Mouse (Mus musculus) intestine, embryonic 14.5 days (tissue): ENCODE results near the gene Gpr157. TPM values are rescaled to one million over a fixed set of nuclear protein-coding genes. Genes with fewer than 3 reads are reported as not detected.

Experiments used
- ATAC-seq: fragments of 200-750 bp; cut with Nextera tagmentation; replicated peaks from 2 replicates; pipeline ENCODE4 v1.8.0; 2017; ENCODE audit warnings: low read depth, moderate number of reproducible peaks, moderate TSS enrichment, moderate library complexity; ENCODE audit not compliant: low FRiP score, low TSS enrichment
- DNase-seq: peaks from one replicate; pipeline ENCODE4 v3.0.0-alpha.2; 2018; ENCODE audit warnings: low spot score
- H3K27ac ChIP-seq: fragments of 300-500 bp; sonication (generic); 2 replicates; pipeline ENCODE4 v1.5.1; 2014; ENCODE audit warnings: low read depth, mild to moderate bottlenecking, control low read depth
- H3K27me3 ChIP-seq: fragments of 300-500 bp; sonication (generic); replicated peaks from 2 replicates; pipeline ENCODE4 v1.6.1; 2014; ENCODE audit warnings: low read length, control low read depth; ENCODE audit not compliant: control insufficient read depth, insufficient read depth
- H3K36me3 ChIP-seq: fragments of 300-500 bp; sonication (generic); 2 replicates; pipeline ENCODE4 v1.6.1; 2014; ENCODE audit warnings: low read length, control low read depth; ENCODE audit not compliant: control insufficient read depth, insufficient read depth
- H3K4me1 ChIP-seq: fragments of 300-500 bp; sonication (generic); replicated peaks from 2 replicates; pipeline ENCODE4 v1.6.1; 2014; ENCODE audit warnings: low read length, control low read depth, mixed read lengths; ENCODE audit not compliant: control insufficient read depth, insufficient read depth
- H3K4me2 ChIP-seq: fragments of 300-500 bp; sonication (generic); 2 replicates; pipeline ENCODE4 v1.6.1; 2014; ENCODE audit warnings: low read length
- H3K4me3 ChIP-seq: fragments of 300-500 bp; sonication (generic); 2 replicates; pipeline ENCODE4 v1.5.1; 2014; ENCODE audit warnings: low read depth, low read length, control low read depth, mixed read lengths
- H3K9ac ChIP-seq: fragments of 300-500 bp; sonication (generic); 2 replicates; pipeline ENCODE4 v1.6.1; 2014; ENCODE audit warnings: mild to moderate bottlenecking, low read length
- H3K9me3 ChIP-seq: fragments of 300-500 bp; sonication (generic); 2 replicates; pipeline ENCODE4 v1.6.1; 2016; ENCODE audit warnings: low read length, control low read depth; ENCODE audit not compliant: control insufficient read depth
- WGBS: fragments of 180-500 bp; shearing (Covaris S2); extraction: QIAGEN DNeasy Blood & Tissue Kit; methylation state at CpG from one replicate; pipeline ENCODE4 v1.1.7; 2014; 5-methylcytosine and 5-hydroxymethylcytosine counted together
- polyA plus RNA-seq: library from polyadenylated mRNA; unstranded; fragments of >200 nt; fragmentation: Nextera tagmentation; extraction: Ambion mirVana; gene quantifications from 2 replicates; pipeline ENCODE4 v1.2.1, GENCODE M21; 2014

Gene Gpr157
- polyA plus RNA-seq, 1 experiment from 2014 or later: 0.42 TPM

- no peaks in the 10 kb centered on the region for H3K27me3 ChIP-seq
- DNase-seq (no peak), ATAC-seq (no peak)
- peaks cover 5% of the 10 kb centered on the region; the same call in 1 of the 2 replicates for H3K4me1 ChIP-seq
- H3K4me3 ChIP-seq: no peak overlapping the region
- no peak overlapping the region for H3K4me2 ChIP-seq
- no peak overlapping the region for H3K9ac ChIP-seq
- no peak overlapping the region for H3K27ac ChIP-seq
- no peaks in the 10 kb centered on the region for H3K36me3 ChIP-seq
- H3K9me3 ChIP-seq: no peaks in the 10 kb centered on the region
- 87% methylated on average over 7 of the region's 7 CpGs for WGBS
Observed at GRCm38 (mm10) chr4:150135254-150135653, 48.1 kb downstream of the Gpr157 start.

DNA sequence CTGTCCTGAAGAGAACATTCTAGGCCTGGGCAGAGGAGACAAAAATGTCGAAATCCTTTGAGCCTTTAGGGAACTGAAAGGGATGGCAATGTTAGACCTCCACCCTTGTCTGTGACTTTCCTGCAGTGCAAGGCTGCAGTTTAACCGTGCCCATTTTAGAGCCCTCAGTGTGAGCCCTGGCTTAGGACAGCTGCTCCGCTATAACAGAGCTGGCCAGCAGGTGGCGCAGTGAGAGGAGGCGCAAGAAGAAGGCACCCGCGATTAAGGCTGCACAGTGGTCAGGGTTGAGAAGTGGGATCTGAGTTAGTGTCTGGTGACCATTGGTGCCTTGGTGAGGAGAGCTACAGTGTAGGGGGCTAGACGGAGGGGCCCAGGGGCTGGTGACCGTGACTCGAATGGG lies 49.5 kb downstream of the Gpr157 start:
- Histone ChIP-seq H3K4me2 (no peak overlapping the region), H3K9ac (no peak overlapping the region), H3K4me3 (no peak overlapping the region), H3K27me3 (no peaks in the 10 kb centered on the region), H3K4me1 (0 out of 2 replicates have a peak, but pooled peaks cover 5% of the 10 kb centered on the region), H3K9me3 (no peaks in the 10 kb centered on the region), H3K36me3 (no peaks in the 10 kb centered on the region), H3K27ac (no peak overlapping the region)
- ATAC-seq (no peak), DNase-seq (peak; percentile 90)
- WGBS: 6% methylated on average over 10 of the region's 10 CpGs

DNA sequence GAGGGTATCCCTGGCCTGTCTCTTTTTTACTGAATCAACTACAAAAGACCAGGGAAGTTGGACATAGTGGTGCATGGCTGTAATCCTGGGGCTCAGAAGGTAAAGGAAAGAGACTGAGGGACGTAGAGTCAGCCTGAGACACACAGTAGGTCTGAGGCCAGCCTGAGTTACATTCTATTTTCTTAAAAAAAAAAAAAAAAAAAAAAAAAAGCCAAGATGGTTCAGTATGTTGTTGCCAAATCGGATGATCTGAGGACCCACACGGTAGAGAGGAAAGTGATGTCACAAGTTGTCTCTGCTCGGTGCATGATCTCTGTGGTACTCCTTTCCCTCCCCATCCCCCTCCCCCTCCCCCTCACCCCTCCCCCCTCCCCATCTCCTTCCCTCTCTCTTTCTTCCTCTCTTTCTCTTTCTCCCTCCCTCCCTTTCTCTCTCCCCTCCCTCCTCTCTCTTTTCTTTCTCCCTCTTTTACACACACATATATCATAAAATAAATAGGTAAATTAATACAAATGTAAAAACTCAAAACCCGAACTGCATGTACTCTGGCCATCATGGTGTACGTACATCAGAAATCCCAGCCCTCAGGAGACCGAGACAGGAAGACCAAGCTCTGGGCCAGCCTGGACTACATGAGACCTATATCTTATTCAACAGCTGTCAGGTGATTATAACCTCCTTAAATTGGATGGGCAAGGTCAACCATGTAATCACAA lies 50.4 kb downstream of the Gpr157 start:
- Histone ChIP-seq H3K4me2 (no peak overlapping the region), H3K27ac (no peak overlapping the region), H3K9ac (no peak overlapping the region), H3K4me3 (no peak overlapping the region), H3K9me3 (no peaks in the 10 kb centered on the region), H3K27me3 (no peaks in the 10 kb centered on the region), H3K4me1 (0 out of 2 replicates have a peak, but pooled peaks cover 5% of the 10 kb centered on the region), H3K36me3 (no peaks in the 10 kb centered on the region)
- DNase-seq: no peak
- WGBS: 85% methylated on average over 7 of the region's 7 CpGs
- ATAC-seq: peak; percentile 38; the same call in 1 of the 2 replicates

DNA sequence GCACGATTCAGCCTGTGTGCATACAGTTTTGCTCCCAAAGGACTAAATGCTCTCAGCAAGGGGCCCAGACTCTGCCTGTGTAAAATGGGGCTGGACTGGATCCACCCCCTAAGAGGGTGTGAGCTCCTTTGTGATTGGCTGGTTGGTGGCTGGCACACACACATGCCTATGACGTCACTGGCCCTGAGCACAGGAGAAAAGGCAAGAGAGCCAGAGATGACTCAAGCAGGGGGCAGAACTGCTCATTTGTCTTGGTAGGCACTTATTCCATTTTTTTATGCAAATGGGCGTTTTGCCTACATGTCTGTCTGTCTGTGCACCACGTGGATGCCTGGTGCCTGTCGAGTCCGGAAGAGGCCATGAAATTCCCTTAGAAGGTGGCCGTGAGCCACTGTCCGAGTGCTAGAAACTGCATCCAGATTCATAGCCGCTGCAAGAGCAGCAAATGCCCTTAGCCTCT lies 50.9 kb downstream of the Gpr157 start:
- Histone ChIP-seq H3K4me3 (no peak overlapping the region), H3K9ac (no peak overlapping the region), H3K4me1 (0 out of 2 replicates have a peak, but pooled peaks cover 5% of the 10 kb centered on the region), H3K27me3 (no peaks in the 10 kb centered on the region), H3K36me3 (no peaks in the 10 kb centered on the region), H3K9me3 (no peaks in the 10 kb centered on the region), H3K27ac (no peak overlapping the region), H3K4me2 (peak overlapping the region; percentile 40)
- ATAC-seq: peak; percentile 81
- peak; percentile 77 for DNase-seq
- 22% methylated on average over 9 of the region's 9 CpGs for WGBS

DNA sequence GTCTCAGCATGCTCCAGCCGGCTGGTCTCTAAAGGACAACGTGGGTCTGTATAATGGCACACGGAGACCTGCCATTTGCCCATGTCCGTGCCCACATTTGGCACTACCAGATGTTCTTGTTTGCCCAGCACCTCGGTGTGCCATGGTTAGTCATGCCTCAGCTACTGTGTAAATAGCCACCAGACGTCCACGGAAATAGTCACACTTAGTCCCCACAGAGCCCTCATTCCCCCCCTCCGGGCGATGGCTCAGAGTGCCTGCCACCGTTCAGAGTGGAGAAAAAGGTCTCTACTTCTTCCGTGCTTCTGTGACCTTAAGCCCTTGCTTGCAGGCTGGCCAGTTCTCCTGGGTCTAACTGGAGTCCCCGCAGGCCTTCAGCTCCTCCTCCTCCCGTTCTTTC lies 51.9 kb downstream of the Gpr157 start:
- Histone ChIP-seq H3K4me3 (no peak overlapping the region), H3K27ac (no peak overlapping the region), H3K4me1 (0 out of 2 replicates have a peak, but pooled peaks cover 5% of the 10 kb centered on the region), H3K4me2 (no peak overlapping the region), H3K36me3 (no peaks in the 10 kb centered on the region), H3K9me3 (no peaks in the 10 kb centered on the region), H3K27me3 (no peaks in the 10 kb centered on the region), H3K9ac (no peak overlapping the region)
- 72% methylated on average over 13 of the region's 13 CpGs for WGBS
- no peak for ATAC-seq
- no peak for DNase-seq

GRCm38 (mm10) chr4:150140346-150140745 lies 53.2 kb downstream of the Gpr157 start:
- Histone ChIP-seq H3K9ac (no peak overlapping the region), H3K4me2 (no peak overlapping the region), H3K4me1 (0 out of 2 replicates have a peak, but pooled peaks cover 5% of the 10 kb centered on the region), H3K36me3 (no peaks in the 10 kb centered on the region), H3K27me3 (no peaks in the 10 kb centered on the region), H3K27ac (no peak overlapping the region), H3K4me3 (no peak overlapping the region), H3K9me3 (no peaks in the 10 kb centered on the region)
- DNase-seq: no peak
- 73% methylated on average over 7 of the region's 7 CpGs for WGBS
- no peak for ATAC-seq

DNA sequence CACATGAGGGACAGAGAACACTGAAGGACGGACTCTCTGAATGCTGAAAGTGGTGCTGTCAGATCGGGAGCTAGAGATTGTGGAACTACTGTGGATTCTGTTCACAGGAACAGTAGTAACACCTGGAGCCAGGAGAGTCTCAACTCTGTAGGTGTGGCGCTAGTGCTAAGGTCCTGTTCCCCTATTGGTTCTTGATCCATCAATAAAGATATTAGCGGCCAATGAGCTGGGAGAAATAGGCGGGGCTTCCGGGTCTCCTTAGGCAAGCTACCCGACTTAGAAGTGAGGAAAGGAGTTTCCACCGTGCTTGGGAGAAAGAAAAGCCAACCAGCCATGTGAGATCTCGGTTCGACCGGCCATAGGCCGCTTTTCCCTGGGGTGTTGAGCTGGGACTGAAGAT lies 57.1 kb downstream of the Gpr157 start:
- Histone ChIP-seq H3K27ac (no peak overlapping the region), H3K4me1 (no peaks in the 10 kb centered on the region), H3K36me3 (no peaks in the 10 kb centered on the region), H3K4me3 (no peak overlapping the region), H3K27me3 (no peaks in the 10 kb centered on the region), H3K9me3 (peaks cover 4% of the 10 kb centered on the region; the same call in 1 of the 2 replicates), H3K4me2 (no peak overlapping the region), H3K9ac (no peak overlapping the region)
- no peak for ATAC-seq
- no peak for DNase-seq
- WGBS: 29% methylated on average over 12 of the region's 12 CpGs

GRCm38 (mm10) chr4:150146286-150146685 lies 59.1 kb downstream of the Gpr157 start:
- no peak overlapping the region for H3K4me3 ChIP-seq
- H3K9ac ChIP-seq: no peak overlapping the region
- H3K9me3 ChIP-seq: peaks cover 4% of the 10 kb centered on the region; the same call in 1 of the 2 replicates
- no peaks in the 10 kb centered on the region for H3K27me3 ChIP-seq
- ATAC-seq (no peak), DNase-seq (no peak)
- H3K4me2 ChIP-seq: no peak overlapping the region
- H3K36me3 ChIP-seq: no peaks in the 10 kb centered on the region
- H3K27ac ChIP-seq: no peak overlapping the region
- H3K4me1 ChIP-seq: no peaks in the 10 kb centered on the region
- WGBS: 71% methylated on average over 4 of the region's 4 CpGs

DNA sequence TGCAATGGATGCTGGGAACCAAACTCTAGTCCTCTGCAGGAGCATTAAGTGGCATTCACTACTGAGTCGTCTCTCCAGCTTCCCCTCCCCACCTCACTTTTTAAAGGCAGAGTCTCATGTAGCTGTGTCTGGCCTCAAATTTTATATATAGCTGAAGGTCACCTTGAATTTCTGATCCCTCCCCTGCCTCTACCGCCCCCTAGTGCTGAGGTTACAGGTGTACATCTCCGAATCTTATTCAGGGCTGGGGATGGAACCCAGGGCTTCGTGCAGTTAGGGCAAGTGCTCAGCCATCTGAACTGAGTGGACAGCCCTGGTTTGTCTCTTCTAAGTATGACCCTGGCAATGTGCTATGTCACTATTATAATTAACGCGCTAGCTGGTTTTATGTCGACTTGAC lies 63.9 kb downstream of the Gpr157 start:
- DNase-seq: no peak
- 79% methylated on average over 7 of the region's 7 CpGs for WGBS

More for the DNA sequence above, 63.9 kb downstream of the Gpr157 start:
- H3K27me3 ChIP-seq: no peaks in the 10 kb centered on the region
- no peak for ATAC-seq
- H3K4me1 ChIP-seq: no peaks in the 10 kb centered on the region
- peaks cover 4% of the 10 kb centered on the region; the same call in 1 of the 2 replicates for H3K9me3 ChIP-seq
- no peak overlapping the region for H3K4me2 ChIP-seq
- H3K9ac ChIP-seq: no peak overlapping the region
- no peak overlapping the region for H3K27ac ChIP-seq
- H3K36me3 ChIP-seq: no peaks in the 10 kb centered on the region
- no peak overlapping the region for H3K4me3 ChIP-seq
